Mouse (Mus musculus): ENCODE measurements around the gene Htr6. TPM values are rescaled to one million over a fixed set of nuclear protein-coding genes. Genes with fewer than 3 reads are reported as not detected.
A peak's percentile ranks its signal among the peaks of the same experiment; 100 is the strongest.

Htr6 gene
- total RNA-seq, 2 experiments from 2014 or later, result not detected

GRCm38 (mm10) chr4:139048518-139048917 lies 26.9 kb downstream of the Htr6 start:
- ATAC-seq (replicated peaks; ENCODE audit: poor library complexity), result no peak

GRCm38 (mm10) chr4:139046354-139046753 lies 29.0 kb downstream of the Htr6 start:
- ATAC-seq (replicated peaks; ENCODE audit: poor library complexity), result no peak

- ATAC-seq (replicated peaks; ENCODE audit: poor library complexity), result no peak
Measured at GRCm38 (mm10) chr4:139044566-139044965, 30.8 kb downstream of the Htr6 start.

GRCm38 (mm10) chr4:139043600-139043999 lies 31.8 kb downstream of the Htr6 start:
- ATAC-seq (replicated peaks; ENCODE audit: poor library complexity), result peak; percentile 74

GRCm38 (mm10) chr4:139042611-139043010 lies 32.8 kb downstream of the Htr6 start:
- ATAC-seq (replicated peaks; ENCODE audit: poor library complexity), result no peak

- no peak for ATAC-seq (replicated peaks; ENCODE audit: poor library complexity)
Measured at GRCm38 (mm10) chr4:139040084-139040839, 35.1 kb downstream of the Htr6 start.

GRCm38 (mm10) chr4:139037795-139038607 lies 37.4 kb downstream of the Htr6 start:
- no peak for ATAC-seq (replicated peaks; ENCODE audit: poor library complexity)

GRCm38 (mm10) chr4:139035799-139036198 lies 39.6 kb downstream of the Htr6 start:
- no peak for ATAC-seq (replicated peaks; ENCODE audit: poor library complexity)

- no peak for ATAC-seq (replicated peaks; ENCODE audit: poor library complexity)
Measured at GRCm38 (mm10) chr4:139034942-139035341, 40.4 kb downstream of the Htr6 start.

- ATAC-seq (replicated peaks; ENCODE audit: poor library complexity), result no peak
Measured at GRCm38 (mm10) chr4:139034540-139034939, 40.8 kb downstream of the Htr6 start.

- ATAC-seq (replicated peaks; ENCODE audit: poor library complexity), result no peak
Measured at GRCm38 (mm10) chr4:139034010-139034367, 41.4 kb downstream of the Htr6 start.

- ATAC-seq (replicated peaks; ENCODE audit: poor library complexity), result no peak
Measured at GRCm38 (mm10) chr4:139033263-139034009, 41.9 kb downstream of the Htr6 start.

GRCm38 (mm10) chr4:139032521-139032920 lies 42.8 kb downstream of the Htr6 start:
- no peak for ATAC-seq (replicated peaks; ENCODE audit: poor library complexity)

- no peak for ATAC-seq (replicated peaks; ENCODE audit: poor library complexity)
Measured at GRCm38 (mm10) chr4:139030675-139031074, 44.7 kb downstream of the Htr6 start.

- ATAC-seq (replicated peaks; ENCODE audit: poor library complexity), result no peak
Measured at GRCm38 (mm10) chr4:139024379-139024778, 51.0 kb downstream of the Htr6 start.

GRCm38 (mm10) chr4:139020385-139020784 lies 55.0 kb downstream of the Htr6 start:
- ATAC-seq (replicated peaks; ENCODE audit: poor library complexity), result 0 out of 2 replicates have a peak, but pooled peaks have one; percentile 23

GRCm38 (mm10) chr4:139019413-139019812 lies 56.0 kb downstream of the Htr6 start:
- ATAC-seq (replicated peaks; ENCODE audit: poor library complexity), result peak; percentile 34

- no peak for ATAC-seq (replicated peaks; ENCODE audit: poor library complexity)
Measured at GRCm38 (mm10) chr4:139018976-139019375, 56.4 kb downstream of the Htr6 start.

GRCm38 (mm10) chr4:139018388-139018787 lies 57.0 kb downstream of the Htr6 start:
- no peak for ATAC-seq (replicated peaks; ENCODE audit: poor library complexity)

GRCm38 (mm10) chr4:139014793-139015192 lies 60.6 kb downstream of the Htr6 start:
- 0 out of 2 replicates have a peak, but pooled peaks have one; percentile 37 for ATAC-seq (replicated peaks; ENCODE audit: poor library complexity)

GRCm38 (mm10) chr4:139013281-139013680 lies 62.1 kb downstream of the Htr6 start:
- ATAC-seq (replicated peaks; ENCODE audit: poor library complexity), result no peak

All from megakaryocyte progenitor cell, adult 5-6 weeks (primary cell).